Mouse (Mus musculus) adrenal gland, adult 2 months (tissue): ENCODE results near the gene Sox8. TPM values are rescaled to one million over a fixed set of nuclear protein-coding genes. Genes with fewer than 3 reads are reported as not detected.

ENCODE experiments used
- DNase-seq: peaks from one replicate; pipeline ENCODE4 v3.0.0; 2021
- polyA plus RNA-seq: library from polyadenylated mRNA; depleted of rRNA; stranded (reverse); fragments of >200 nt; gene quantifications from 2 replicates; pipeline ENCODE4 v1.2.3, GENCODE M21; 2012
- total RNA-seq, 2 experiments: library from RNA; stranded (reverse); gene quantifications; 2 replicates each; pipeline ENCODE4 v1.2.3; 2021

Sox8 gene
- total and polyA plus RNA-seq, 3 experiments, result 0.83 to 1.6 (median 1.5) TPM

- peak; percentile 50 for DNase-seq
Observed at GRCm38 (mm10) chr17:25579332-25580047, 9.0 kb upstream of the Sox8 start.

- peak; percentile 99 for DNase-seq
Observed at GRCm38 (mm10) chr17:25578920-25579319, 8.4 kb upstream of the Sox8 start, which contains the start of gene Lmf1. Gene Lmf1 (plus strand): TSS chr17:25579085.

GRCm38 (mm10) chr17:25577702-25578101, 7.2 kb upstream of the Sox8 start:
- DNase-seq, result no peak

- DNase-seq, result no peak
Observed at GRCm38 (mm10) chr17:25577263-25577662, 6.8 kb upstream of the Sox8 start.

GRCm38 (mm10) chr17:25576034-25576433, 5.5 kb upstream of the Sox8 start:
- DNase-seq, result no peak

GRCm38 (mm10) chr17:25575208-25575971, 4.9 kb upstream of the Sox8 start:
- DNase-seq, result no peak

- DNase-seq, result no peak
Observed at GRCm38 (mm10) chr17:25571453-25571820, 951 bp upstream of the Sox8 start.

GRCm38 (mm10) chr17:25569833-25570647, 446 bp downstream of the Sox8 start:
- peak; percentile 27 for DNase-seq

GRCm38 (mm10) chr17:25568880-25569279, 1.6 kb downstream of the Sox8 start:
- no peak for DNase-seq

GRCm38 (mm10) chr17:25568206-25568605, 2.3 kb downstream of the Sox8 start:
- no peak for DNase-seq

GRCm38 (mm10) chr17:25567745-25568144, 2.7 kb downstream of the Sox8 start:
- DNase-seq, result peak; percentile 54

GRCm38 (mm10) chr17:25567261-25567660, 3.2 kb downstream of the Sox8 start:
- no peak for DNase-seq

GRCm38 (mm10) chr17:25565860-25566600, 4.5 kb downstream of the Sox8 start:
- DNase-seq, result no peak

- DNase-seq, result no peak
Observed at GRCm38 (mm10) chr17:25565244-25565643, 5.2 kb downstream of the Sox8 start.

GRCm38 (mm10) chr17:25564481-25564880, 6.0 kb downstream of the Sox8 start:
- no peak for DNase-seq

GRCm38 (mm10) chr17:25561223-25562028, 9.1 kb downstream of the Sox8 start:
- DNase-seq, result no peak

GRCm38 (mm10) chr17:25560554-25561222, 9.8 kb downstream of the Sox8 start:
- DNase-seq, result no peak

GRCm38 (mm10) chr17:25559634-25560033, 10.9 kb downstream of the Sox8 start:
- DNase-seq, result no peak

GRCm38 (mm10) chr17:25556630-25557354, 13.7 kb downstream of the Sox8 start:
- DNase-seq, result no peak
